Mouse (Mus musculus) cerebellum, adult 8-10 months (tissue): ENCODE data around the gene Raver2.

Experiments
- DNase-seq: peaks from one replicate; pipeline ENCODE4 v3.0.0; 2022

Raver2 gene

DNA sequence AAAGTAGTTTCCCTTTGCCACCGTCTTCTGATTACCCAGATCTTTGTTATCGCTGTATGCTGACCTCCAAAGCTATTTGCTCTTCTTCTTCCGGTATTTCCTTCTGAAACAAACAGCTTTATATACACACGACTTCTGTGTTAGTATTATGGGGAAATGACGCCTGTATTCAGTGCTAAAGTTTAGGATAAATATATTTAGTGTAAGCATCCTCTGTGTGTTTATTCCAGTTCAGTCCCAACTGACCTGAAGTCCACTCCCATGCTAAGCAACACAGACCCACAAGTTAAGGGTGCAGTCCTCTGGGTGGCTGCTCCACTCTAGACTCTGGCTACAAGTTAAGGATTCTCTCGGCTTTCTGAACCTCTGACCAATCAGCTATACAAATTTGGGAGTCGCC, 52.2 kb downstream of the Raver2 start:
- DNase-seq = no peak

DNA sequence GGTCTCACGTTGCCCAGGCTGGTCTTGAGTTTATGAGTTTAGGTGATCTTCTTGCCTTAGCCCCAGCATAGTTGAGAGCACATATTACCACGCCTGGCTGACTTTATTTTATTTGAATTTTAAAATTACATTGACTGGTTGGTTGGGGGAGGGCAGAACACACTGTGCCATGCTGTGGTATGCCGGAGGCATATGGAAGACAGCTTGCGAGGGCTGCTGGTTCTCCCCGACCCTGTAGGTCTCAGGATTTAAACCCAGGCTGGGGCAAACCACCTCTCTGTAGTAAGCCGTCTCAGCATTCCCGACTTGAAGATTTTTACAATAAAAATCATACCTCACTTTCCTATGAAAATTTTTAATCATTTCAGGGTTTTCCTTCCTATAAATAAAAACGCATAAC, 66.2 kb downstream of the Raver2 start:
- no peak for DNase-seq

DNA sequence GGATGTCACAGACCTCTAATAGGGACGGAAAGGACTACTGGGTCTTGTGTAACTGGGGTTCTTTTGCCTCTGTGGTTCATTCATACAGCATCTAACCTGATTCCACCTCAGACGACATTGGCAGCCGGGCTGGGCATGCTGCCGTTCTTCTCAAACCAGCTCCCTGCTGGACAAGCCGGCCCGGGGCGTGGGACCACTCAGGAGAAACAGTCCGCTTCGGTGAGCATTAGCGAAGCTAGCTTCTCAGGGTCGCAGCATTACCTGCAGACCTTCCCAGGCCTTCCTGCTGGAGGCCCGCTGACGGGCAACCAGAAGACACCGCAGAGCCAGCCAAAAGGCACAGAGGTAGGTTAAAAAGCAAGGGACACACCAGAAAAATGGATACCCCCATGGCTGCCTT, 67.1 kb downstream of the Raver2 start:
- no peak for DNase-seq

DNA sequence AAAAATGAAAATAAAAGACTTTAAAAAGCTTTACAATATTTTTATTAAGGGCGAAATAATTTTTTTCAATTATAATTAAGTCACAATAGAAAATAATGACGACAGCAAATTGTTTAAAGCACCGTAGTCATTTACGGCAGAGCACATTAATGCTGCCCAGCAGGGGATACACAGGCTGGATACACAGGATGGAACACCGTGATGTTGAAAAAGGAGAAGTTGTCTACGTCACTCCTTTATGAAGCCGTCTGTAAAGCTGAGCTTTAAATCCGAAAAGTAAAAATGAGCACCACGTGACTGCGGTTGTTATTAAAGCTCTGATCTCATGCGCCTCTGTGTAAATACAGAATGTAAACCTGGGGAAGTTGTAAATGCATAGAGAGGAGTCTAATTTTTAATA, 69.2 kb downstream of the Raver2 start:
- no peak for DNase-seq

DNA sequence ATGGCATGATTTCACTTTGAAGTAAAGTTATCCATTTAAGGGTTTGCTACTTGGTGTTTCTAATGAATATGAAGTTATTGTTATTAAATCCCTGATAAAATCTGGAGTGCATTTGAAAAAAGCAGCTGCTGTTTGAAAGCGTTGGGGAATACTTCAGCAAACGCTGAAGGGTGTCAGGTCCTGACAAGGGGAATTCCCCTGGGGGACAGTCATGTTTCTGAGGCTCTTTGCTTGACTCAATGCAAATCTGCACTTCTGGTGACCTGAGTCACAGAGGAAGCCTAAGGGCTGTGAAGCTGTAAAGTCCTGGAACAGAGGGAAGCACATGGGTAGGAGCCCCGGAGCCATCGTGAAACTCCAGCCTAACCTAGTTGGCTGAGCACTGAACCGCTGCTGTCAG, 73.0 kb downstream of the Raver2 start:
- no peak for DNase-seq

DNA sequence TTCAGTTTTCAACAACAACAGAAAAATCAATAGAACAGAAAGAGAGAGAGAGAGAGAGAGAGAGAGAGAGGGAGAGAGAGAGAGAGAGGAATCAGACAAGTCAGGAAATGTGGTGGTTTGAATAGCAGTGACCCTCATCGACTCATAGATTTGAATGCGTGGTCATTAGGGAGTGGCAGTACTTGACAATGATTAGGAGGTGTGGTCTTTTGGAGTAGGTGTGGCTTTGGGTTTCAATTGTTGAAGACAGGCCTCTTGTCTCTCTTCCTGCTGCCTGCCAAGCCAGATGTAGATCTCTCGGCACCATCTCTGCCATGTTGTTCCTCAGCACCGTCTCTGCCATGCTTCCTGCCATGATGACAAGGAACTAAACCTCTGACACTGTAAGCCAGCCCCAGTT, 75.1 kb downstream of the Raver2 start:
- no peak for DNase-seq

DNA sequence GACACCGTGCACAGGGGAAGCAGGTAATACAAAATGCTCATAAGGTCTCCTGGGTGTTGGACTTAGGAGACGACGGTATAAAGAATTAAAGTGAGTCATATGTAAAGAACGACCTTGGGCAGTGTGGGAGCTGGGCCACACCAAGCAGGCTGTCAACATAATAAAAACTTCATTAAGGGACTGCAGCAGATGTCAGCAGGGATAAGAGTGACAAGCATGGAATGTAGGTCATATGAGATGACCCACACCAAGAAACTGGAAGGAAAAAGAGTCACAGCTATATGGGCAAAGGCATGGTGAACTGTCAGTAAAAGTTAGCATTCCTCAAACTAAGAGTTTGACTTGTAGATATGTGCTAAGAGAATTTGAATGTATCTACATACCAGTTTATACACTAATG, 75.6 kb downstream of the Raver2 start:
- no peak for DNase-seq

DNA sequence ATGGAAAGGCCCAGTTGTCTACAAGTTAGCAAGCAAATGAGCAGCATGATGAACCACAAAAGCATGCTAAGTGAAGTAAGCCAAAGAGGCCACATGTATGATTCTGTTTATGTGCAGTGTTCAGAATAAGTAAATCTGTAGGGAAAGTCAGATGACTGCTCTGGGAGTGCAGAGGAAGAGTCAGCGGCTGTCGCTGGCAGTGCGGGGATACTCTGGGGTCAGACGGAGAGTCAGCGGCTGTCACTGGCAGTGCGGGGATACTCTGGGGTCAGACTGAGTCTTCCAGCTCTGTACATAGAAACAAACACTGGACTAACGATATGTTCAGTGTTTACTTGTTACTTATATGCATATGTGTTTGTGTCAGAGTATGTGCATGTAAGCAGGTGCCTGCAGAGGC, 76.0 kb downstream of the Raver2 start:
- DNase-seq = no peak

DNA sequence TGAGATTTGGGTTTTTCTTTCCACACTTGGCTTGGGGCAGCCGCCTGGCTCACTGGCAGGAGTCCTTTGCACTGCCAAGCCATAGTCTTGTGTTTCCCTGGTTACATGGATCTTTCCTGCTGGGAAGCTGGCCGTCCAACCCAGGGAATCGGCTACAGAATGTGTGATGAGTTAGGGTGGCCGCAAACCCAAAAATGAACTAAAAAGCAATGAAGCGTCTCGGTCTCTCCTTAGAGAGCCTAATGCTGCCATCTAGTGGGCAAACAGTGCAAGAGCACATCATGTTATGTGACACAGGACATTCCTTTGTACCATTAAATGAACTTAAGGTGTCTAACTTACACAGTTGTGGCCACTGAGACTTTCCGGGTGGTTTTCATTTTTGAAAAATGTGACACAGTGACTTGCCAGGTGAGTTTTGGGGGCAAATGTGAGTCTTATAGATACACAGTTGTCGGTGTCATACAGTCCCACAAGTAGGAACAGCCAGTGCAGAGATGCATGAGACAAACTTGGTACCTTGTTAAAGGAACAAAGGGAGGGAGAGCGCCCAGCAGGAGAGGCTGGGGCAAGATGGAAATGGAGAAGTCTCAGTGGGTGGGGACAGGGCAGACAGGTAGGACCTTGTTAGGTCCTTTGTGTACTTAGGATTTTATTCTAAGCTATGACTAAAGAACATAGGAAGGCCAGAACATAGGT, 77.4 kb downstream of the Raver2 start:
- peak; percentile 75 for DNase-seq

DNA sequence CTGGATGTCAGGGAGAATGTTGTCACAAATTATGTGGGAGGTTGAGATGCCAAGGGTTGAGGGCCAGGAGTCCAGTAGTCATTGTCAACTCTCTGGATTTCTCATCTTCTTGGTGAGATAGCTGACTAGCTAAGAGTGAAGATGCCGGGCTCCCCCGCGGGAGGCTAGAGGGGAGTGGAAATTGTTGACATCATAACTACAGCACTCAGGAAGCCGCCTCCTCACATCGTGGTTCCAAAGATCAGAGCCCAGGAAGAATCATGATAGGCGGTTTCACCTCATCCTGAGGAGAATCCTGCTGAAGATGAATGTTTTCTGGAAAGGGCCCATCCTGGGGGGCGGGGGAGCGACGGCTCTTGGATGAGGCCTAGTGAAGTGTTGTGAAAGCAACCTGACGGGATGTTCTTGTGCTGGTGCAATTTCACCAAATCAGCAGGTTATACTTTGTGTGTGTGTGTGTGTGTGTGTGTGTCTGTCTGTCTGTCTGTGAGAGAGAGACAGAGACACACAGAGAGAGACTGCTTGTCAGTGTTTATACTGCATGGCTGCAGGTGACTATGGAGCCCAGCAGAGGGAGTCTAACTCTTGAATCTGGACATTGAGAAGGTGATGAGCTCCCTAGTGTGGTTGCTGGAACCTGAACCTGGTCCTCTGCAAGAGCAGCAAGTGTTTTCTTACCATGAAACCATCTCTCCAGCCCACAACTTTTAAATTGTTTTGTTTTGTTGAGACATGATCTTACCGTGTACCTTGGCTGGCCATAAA, 78.3 kb downstream of the Raver2 start:
- no peak for DNase-seq

DNA sequence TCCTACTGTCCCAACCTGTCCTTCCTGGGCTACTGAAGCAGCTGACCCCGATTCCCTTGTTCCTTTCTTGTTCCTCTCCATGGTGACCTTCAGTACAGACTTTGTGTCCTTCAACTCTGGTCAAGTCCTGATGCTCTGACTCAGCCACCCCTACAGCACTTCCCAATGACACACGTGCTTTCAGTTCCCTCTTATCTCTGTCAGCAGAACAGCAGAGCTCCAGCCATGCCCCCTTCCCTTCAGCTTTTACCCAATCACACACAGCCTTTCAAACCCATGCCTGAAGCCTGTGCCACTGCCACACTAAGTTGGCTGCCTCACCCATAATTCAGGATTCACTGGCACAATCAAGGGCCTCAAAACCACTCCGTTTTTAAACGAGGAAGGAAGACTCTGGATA, 86.8 kb downstream of the Raver2 start:
- no peak for DNase-seq

DNA sequence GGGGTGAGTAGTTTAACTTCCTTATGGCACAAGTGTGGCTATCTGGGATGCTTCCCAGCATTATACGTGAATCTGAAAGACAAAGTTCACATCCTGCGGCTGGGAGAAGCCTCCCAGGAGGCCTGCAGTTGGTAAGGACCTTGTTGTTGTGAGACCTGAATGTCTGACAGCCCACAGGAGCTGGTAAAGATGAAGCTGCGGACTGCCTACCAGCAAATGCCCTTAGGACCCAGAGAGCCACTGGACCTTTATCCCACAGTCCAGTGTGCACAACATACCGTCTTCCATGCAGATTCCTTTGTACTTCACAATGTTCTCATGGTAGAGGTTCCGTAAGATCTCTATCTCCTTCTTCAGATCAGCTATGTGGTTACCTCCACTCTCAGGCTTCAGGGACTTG, 88.7 kb downstream of the Raver2 start:
- DNase-seq = no peak

DNA sequence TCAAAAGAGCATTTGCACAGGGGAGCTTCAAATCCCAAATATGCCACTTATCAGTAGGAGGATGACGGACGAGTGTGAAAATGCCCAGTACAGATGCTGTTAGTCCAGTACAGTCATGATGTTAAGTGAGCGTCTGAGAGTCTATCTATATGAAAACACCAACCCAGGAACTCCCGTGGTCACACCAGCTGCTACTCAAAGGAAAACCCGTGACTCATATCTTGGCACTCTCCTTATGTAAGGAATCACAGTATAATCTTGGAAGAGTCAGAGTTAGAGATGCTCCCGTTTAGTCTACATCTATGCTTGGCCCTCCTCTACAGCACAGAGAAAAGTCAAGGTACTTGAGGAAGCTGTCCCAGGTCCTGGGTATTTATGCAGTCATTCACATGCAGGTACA, 89.5 kb downstream of the Raver2 start:
- DNase-seq = peak; percentile 15

DNA sequence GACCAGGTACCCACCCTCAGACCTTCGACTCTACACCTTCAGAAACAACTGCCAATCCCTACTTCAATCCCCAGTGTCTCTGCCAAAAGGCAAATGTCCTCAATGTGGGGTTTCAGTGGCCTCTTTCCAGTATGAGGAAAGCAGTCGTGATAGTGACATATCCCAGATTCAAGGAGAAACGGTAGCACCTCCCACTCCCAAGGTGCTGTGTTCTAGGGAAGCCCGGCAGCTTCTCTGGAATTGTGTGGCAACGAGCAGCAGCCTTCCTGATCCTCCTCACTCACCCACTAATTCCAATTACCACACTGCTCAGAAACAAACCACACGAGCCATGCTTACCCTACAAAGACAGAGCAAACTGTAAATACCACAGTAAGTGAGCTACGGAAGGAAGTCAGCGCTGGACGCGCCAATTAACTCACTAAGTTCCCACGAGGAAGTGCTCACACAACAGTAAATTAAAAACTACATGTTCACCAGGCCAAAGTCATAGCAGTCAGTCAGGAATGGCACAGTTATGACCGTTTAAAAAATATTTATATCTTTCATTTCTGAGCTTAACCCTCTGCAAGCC, 90.5 kb downstream of the Raver2 start:
- no peak for DNase-seq

DNA sequence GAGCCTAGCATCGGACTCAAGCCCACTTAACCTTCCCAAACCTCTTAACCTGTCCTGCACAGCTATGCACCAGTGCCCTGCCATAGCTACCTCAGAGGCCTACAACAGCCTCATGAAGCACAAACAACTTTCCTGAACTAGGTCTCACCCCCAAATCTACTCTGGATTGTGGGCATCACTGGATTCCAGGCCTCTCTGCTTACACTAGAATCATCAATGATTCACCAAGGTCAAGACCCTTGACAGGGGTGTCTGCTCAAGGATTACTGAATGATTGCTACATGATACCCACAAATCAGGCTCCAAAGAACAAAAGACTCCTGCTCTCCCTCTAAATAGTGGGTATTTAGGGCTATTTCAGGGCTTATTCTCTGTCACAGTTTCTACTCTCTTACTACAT, 92.0 kb downstream of the Raver2 start:
- DNase-seq = no peak

DNA sequence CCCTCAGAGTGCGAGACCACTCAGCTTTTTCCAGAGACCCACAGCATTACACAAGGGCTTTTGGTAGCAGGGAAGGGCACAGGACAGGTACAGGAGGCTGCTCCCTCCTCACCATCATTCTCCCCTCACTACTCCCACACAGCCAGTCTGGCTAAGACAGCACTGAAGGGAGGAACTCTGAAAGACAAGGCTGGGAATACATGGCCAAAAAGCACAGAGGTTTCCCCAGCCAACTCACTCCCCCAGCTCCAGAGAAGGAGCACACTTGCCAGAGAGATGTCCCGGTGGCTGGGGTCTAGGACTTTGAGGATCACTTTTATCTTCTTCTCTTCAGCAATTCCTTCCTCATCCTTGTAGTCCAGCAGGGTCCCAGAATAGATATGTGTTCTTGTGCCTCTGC, 95.4 kb downstream of the Raver2 start:
- no peak for DNase-seq

DNA sequence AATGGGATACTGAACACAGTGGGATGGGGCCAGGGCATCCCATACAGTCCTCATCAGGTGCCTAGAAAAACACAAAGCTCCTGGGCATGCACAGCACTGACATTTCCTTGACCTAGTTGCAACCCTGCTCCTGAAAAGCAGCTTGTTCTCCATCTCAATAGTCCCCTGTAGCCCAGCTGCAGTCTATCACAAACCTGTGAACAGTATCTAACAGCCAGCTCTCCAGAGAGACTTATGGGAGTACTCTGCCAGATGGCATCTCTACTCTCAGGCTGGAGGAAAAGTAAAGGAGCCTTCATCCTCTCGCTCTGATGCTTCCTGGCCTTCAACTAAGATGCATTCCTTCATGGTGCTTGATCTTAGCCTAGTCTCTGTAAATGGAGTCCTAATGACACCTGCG, 95.9 kb downstream of the Raver2 start:
- no peak for DNase-seq

DNA sequence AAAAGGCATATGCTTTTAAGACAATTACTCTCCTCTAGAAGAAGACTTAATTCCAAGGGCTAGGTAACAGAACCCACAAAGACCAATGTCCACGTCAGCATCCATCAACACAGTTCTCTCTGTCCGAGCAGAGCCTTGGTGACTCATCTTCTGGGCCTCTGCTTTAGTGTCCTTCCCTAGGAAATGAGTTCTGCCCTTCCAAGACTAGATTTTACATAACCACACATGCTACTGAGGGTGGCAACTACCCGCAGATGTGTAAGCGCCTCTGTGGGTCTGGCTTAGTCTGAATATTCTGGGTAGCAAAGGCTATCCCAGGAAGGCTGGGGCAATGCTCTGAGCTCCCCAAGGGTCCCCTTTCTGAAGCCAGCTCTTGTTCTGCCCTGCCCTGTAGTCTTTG, 97.0 kb downstream of the Raver2 start:
- no peak for DNase-seq

DNA sequence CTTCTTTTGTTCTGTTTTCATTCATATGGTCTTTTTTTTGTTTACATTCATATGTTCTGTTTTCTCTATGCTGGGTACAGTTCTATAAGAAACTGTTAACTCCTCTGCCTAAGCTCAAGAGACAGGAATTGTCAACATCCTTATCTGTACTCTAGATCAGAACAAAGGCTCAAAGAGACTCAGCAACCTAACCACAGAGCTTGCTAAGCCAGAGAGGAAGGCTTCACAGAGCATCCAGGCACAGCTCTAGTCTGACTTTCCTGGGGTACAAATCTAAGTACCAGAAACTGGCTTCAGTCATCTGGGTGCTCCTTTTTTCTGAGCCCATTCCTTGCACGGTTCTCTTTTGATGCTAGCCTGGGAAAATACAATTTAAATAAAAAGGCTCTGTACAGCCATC, 99.0 kb downstream of the Raver2 start:
- DNase-seq = no peak

DNA sequence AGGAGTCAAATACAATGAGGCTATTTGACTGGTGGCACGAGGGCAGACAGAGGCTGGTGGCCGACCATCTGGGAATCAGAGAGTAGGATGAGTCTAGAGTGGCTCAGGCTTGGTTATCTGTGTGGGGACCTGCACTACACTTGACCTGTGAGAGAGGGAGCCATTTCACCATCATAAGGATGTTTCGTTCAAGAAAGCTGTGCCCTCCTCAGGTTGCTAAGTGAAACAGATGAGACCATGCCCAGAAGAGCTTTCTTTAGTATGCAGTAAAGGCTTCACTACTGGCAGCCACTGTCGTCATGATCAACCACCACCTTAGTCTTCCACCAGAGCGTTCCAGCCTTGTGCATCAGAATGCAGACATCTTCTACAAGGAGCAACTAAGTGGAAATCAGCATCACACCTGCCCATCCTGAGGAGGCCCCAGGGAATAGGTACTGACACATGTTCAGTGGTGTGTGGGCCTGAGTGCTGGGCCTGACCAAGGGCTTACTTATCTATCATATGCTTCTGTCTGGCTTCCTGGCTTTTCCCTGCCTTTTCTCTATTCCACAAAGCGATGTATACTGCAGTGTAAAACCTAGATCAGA, 99.5 kb downstream of the Raver2 start:
- DNase-seq = peak; percentile 40

DNA sequence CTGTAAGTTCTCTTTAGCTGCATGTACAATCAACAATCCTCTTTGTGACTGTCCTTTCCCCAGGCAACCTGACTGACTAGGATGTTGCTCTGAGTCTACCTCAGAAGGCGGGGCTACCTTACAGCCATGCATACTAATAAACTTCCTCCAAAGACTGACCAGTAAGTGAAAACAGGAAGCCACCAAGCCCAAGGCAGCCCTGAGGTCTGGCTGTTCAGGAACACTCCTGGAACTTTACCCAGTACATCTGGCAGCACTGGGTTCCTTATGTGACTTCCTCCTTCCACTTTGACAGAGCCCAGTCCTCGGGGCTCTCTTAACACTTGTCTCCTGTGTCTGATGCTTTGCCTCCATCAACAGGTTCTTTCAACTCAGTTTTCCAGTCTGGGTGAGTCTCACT, 104.0 kb downstream of the Raver2 start:
- DNase-seq = no peak

DNA sequence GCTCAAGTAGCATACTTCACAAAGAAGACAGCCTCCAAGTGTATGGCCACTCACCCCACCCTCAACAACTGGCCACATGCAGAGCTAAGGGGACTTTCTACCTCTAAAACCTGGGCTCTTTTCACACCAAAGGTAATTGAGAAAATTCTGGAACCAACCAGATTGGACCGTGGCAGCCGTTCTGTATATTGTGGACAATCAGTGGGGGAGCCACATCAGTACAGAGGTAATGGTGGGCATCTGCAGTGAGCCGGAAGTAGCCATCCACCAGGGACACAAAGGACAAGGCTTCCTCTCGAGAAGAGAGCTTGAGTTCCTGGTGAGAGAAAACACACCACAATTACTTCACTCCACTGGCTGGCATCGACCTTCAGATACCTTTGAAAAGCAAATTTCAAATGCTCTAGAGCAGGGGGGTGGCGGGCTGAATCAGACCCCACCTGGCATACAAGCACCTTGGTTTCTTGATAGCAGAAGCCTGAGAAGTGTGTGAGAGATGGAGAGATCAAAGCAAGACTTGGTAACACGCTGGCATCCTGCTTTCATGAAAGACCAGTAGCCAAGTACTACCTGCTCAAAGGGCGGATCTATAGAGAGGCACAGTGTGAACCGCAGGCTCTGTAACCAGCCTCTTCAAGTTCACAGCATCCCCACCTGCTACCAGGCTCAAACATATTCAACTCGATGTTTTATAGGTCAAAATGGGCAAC, 106.3 kb downstream of the Raver2 start:
- DNase-seq = no peak

DNA sequence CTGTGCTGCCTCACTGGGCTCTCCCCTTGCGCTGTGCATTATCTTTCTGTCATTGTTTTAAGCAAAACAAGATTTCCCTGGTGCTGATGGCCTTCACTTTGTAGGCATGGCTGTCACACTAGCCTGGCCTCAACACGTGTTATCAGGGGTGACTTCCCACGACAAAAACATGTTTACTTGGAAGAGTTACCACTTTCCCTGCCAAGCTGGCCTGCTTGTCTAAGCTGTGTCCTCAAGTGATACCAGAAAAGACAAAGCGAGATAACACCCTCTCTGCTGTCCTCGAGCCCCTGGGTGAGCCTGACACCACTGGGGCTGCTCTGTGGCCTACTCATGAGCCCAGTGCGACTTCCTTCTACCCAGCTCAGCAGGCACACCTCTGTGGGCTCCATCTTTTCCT, 107.3 kb downstream of the Raver2 start:
- no peak for DNase-seq

DNA sequence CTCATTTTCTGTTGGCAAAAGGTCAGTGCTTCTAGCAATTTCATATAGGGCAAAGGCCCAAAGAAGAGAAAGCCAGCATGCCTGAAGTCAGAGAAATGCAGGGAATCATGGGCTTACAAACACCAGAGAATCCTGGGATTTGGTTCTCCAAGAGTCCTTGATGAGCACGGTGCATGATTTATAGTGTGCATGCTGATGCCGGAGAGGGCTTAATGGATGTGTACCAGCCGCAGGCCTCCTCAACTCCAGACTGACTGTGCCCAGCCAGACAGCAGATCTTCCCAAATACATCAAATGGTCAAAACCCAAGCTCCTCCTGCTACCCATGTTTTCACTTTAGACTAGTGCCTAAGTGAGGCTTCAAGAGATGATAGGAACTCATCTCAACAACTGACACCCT, 109.0 kb downstream of the Raver2 start:
- DNase-seq = no peak
